Mouse (Mus musculus): ENCODE measurements around the gene Mcub. TPM values are rescaled to one million over a fixed set of nuclear protein-coding genes. Genes with fewer than 3 reads are reported as not detected.

Mcub gene
- total RNA-seq, 4 experiments from 2014 or later: 10.2 to 20.6 (median 11.2) TPM

- DNase-seq: no peak
These were observed 76.9 kb downstream of the Mcub start for GRCm38 (mm10) chr3:129893143-129893542.

GRCm38 (mm10) chr3:129892003-129892402 is 78.0 kb downstream of the Mcub start:
- DNase-seq: no peak

- DNase-seq: no peak
These were observed 82.1 kb downstream of the Mcub start for GRCm38 (mm10) chr3:129887779-129888517.

GRCm38 (mm10) chr3:129886430-129886829 is 83.6 kb downstream of the Mcub start:
- DNase-seq: no peak

GRCm38 (mm10) chr3:129885577-129885976 is 84.4 kb downstream of the Mcub start:
- no peak for DNase-seq

- no peak for DNase-seq
These were observed 88.9 kb downstream of the Mcub start for GRCm38 (mm10) chr3:129880925-129881593.

GRCm38 (mm10) chr3:129879913-129880312 is 90.1 kb downstream of the Mcub start:
- no peak for DNase-seq

GRCm38 (mm10) chr3:129879131-129879757 is 90.8 kb downstream of the Mcub start:
- DNase-seq: peak; percentile 60

GRCm38 (mm10) chr3:129878405-129879021 is 91.5 kb downstream of the Mcub start, which contains the start of gene Pla2g12a:
Gene Pla2g12a, plus strand, starts transcription at chr3:129878606.
- DNase-seq: peak; percentile 84

- DNase-seq: no peak
These were observed 92.7 kb downstream of the Mcub start for GRCm38 (mm10) chr3:129877327-129877726.

Other genes with a start within 250 kb of the Mcub start
- 1 to 10 TPM in 3 of 4 experiments, under 1 TPM in 1; 0.75 to 3.0 (median 2.3) TPM for gene Egf, start 214.9 kb downstream of the Mcub start, total RNA-seq (2022)
- not detected for gene Lrit3, start 166.2 kb downstream of the Mcub start, total RNA-seq (2022)
- under 1 TPM in 2 of 4 experiments, not detected in 2; 0.08 to 0.18 TPM for gene Rrh, start 147.6 kb downstream of the Mcub start, total RNA-seq (2022)
- gene Gar1, start 138.8 kb downstream of the Mcub start, total RNA-seq (2022): 10 to 100 TPM; 40.1 to 54.4 (median 47.8) TPM
- not detected for gene Cfi, start 134.3 kb downstream of the Mcub start, total RNA-seq (2022)
- 10 to 100 TPM; 38.3 to 48.4 (median 42.9) TPM for gene Pla2g12a, start 91.6 kb downstream of the Mcub start, total RNA-seq (2022)
- 10 to 100 TPM; 42.7 to 54.2 (median 47.8) TPM for gene Casp6, start 68.8 kb downstream of the Mcub start, total RNA-seq (2022)
- 10 to 100 TPM; 61.0 to 96.2 (median 73.9) TPM for gene Sec24b, start 91.3 kb upstream of the Mcub start, total RNA-seq (2022)
- gene Col25a1, start 161.3 kb upstream of the Mcub start, total RNA-seq (2022): 1 to 10 TPM; 4.0 to 7.9 (median 4.8) TPM

Measured in adrenal gland, adult 8-10 months (tissue).